Mouse (Mus musculus) intestine, postnatal 0 days (tissue): ENCODE measurements around the gene Ssr1. TPM values are rescaled to one million over a fixed set of nuclear protein-coding genes. Genes with fewer than 3 reads are reported as not detected.

Experiments
- ATAC-seq: fragments of 200-750 bp; cut with Nextera tagmentation; 2 replicates; pipeline ENCODE4 v1.8.0; 2017; ENCODE audit warnings: mild to moderate bottlenecking, moderate TSS enrichment, moderate library complexity
- H3K27ac ChIP-seq: fragments of 300-500 bp; sonication (generic); 2 replicates; pipeline ENCODE4 v1.5.1; 2014; ENCODE audit warnings: mild to moderate bottlenecking, low read depth, low read length, moderate library complexity
- H3K27me3 ChIP-seq: fragments of 300-500 bp; sonication (generic); replicated peaks from 2 replicates; pipeline ENCODE4 v1.6.1; 2014; ENCODE audit warnings: low read length, mixed read lengths; ENCODE audit not compliant: control insufficient read depth, insufficient read depth
- H3K36me3 ChIP-seq: fragments of 300-500 bp; sonication (generic); 2 replicates; pipeline ENCODE4 v1.6.1; 2014; ENCODE audit warnings: mild to moderate bottlenecking, moderate library complexity; ENCODE audit not compliant: control insufficient read depth, insufficient read depth
- H3K4me1 ChIP-seq: fragments of 300-500 bp; sonication (generic); replicated peaks from 2 replicates; pipeline ENCODE4 v1.6.1; 2014; ENCODE audit warnings: antibody characterized with exemption, low read length, mixed read lengths; ENCODE audit not compliant: control insufficient read depth, insufficient read depth
- H3K4me2 ChIP-seq: fragments of 300-500 bp; sonication (generic); replicated peaks from 2 replicates; pipeline ENCODE4 v1.6.1; 2014; ENCODE audit warnings: low read depth, mild to moderate bottlenecking, moderate library complexity
- H3K4me3 ChIP-seq: fragments of 300-500 bp; sonication (generic); 2 replicates; pipeline ENCODE4 v1.5.1; 2014; ENCODE audit warnings: low read depth, low read length
- H3K9ac ChIP-seq: fragments of 300-500 bp; sonication (generic); 2 replicates; pipeline ENCODE4 v1.6.1; 2014; ENCODE audit warnings: mild to moderate bottlenecking, low read depth, low read length
- H3K9me3 ChIP-seq: fragments of 300-500 bp; sonication (generic); 2 replicates; pipeline ENCODE4 v1.6.1; 2016; ENCODE audit warnings: mixed run types; ENCODE audit not compliant: control insufficient read depth
- CTCF ChIP-seq: sonication (generic); IDR thresholded peaks from 2 replicates; pipeline ENCODE4 v1.5.1; 2016; ENCODE audit warnings: low read depth, mild to moderate bottlenecking, control low read depth, antibody characterized with exemption, moderate library complexity
- WGBS: fragments of 180-500 bp; shearing (Covaris S2); extraction: QIAGEN DNeasy Blood & Tissue Kit; methylation state at CpG from one replicate; pipeline ENCODE4 v1.1.7; 2014; 5-methylcytosine and 5-hydroxymethylcytosine counted together
- polyA plus RNA-seq: library from polyadenylated mRNA; unstranded; fragments of >200 nt; fragmentation: Nextera tagmentation; extraction: Ambion mirVana; gene quantifications from 2 replicates; pipeline ENCODE4 v1.2.1, GENCODE M21; 2015

The Ssr1 gene
- polyA plus RNA-seq, 1 experiment from 2014 or later: 77.9 TPM

DNA sequence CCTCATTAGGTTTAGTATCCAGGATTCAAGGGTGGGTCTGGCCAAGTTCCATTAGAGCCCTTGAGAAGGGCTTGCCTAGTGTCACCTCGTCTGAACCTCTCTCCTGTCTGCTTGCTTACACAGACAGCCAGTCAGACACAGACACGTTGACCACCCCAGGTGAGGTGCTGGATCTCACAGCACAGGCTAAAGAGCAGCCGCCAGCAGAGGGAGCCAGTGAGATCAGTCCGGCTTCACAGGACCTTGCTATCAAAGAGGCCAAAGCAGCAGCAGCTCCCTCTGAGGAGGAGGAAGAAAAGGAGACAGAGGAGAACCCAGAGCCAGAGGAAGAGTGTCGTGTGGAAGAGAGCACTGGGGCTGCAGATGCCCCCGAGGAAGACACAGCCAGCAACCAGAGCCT is 47.3 kb downstream of the Ssr1 start:
- Histone ChIP-seq H3K4me2 (0 out of 2 replicates have a peak overlapping the region, but pooled peaks have one; percentile 6), H3K27me3 (no peaks in the 10 kb centered on the region), H3K36me3 (peaks cover 48% of the 10 kb centered on the region), H3K9ac (no peak overlapping the region), H3K9me3 (no peaks in the 10 kb centered on the region), H3K4me1 (peaks cover 2% of the 10 kb centered on the region; the same call in 1 of the 2 replicates), H3K4me3 (no peak overlapping the region), H3K27ac (peak overlapping the region; percentile 62)
- ATAC-seq: peak; percentile 70
- WGBS: 23% methylated on average over 6 of the region's 6 CpGs
- peak; percentile 95 for TF ChIP-seq CTCF

GRCm38 (mm10) chr13:37945392-37945791 is 48.6 kb downstream of the Ssr1 start:
- 83% methylated on average over 8 of the region's 8 CpGs for WGBS
- no peak for ATAC-seq
- Histone ChIP-seq H3K27ac (no peak overlapping the region), H3K4me1 (peaks cover 2% of the 10 kb centered on the region; the same call in 1 of the 2 replicates), H3K36me3 (peaks cover 46% of the 10 kb centered on the region), H3K4me2 (no peak overlapping the region), H3K4me3 (no peak overlapping the region), H3K9ac (no peak overlapping the region), H3K27me3 (no peaks in the 10 kb centered on the region), H3K9me3 (no peaks in the 10 kb centered on the region)
- no peak for TF ChIP-seq CTCF

DNA sequence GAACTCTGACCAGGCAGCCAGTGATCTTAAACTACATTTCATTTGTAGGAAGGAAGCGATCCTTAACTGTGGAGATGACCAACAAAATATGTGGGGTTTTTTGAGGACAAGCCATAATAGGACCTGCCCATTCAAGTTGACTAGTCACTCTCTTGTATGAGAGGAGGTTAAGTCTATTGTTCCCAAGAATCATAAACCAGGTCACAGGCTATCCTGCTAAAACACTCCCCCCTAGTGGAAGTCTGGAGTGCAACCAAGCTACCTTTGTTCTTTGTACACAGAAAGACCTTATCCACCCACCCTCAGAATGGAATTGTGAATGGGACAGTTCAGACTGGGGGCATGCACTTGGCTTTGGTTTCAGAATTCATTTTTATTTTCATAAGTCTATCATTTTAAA is 49.7 kb downstream of the Ssr1 start:
- Histone ChIP-seq H3K4me3 (no peak overlapping the region), H3K9me3 (no peaks in the 10 kb centered on the region), H3K36me3 (peaks cover 35% of the 10 kb centered on the region), H3K27me3 (no peaks in the 10 kb centered on the region), H3K4me1 (peaks cover 2% of the 10 kb centered on the region; the same call in 1 of the 2 replicates), H3K4me2 (no peak overlapping the region), H3K9ac (no peak overlapping the region), H3K27ac (no peak overlapping the region)
- no peak for ATAC-seq
- peak; percentile 82 for TF ChIP-seq CTCF
- WGBS: 60% methylated on average over 1 of the region's 1 CpGs

DNA sequence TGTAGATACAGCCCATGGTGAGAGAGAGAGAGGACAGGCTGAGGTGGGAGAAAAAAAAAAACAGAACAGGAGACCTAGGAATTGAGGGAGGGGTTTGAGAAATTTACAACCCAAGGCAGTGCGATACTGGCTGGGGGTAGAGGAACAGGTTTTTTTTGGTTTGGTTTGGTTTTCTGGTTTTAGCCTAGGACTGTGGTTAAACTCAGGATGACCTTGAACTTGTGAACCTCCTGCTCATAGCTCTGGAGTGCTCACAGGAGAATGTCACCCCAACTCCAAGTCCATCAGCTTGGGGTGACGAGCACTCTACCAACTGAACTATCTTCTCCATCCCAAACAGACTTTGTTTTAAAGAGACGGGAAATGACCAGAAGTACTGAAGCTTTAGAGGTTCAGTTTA is 50.6 kb downstream of the Ssr1 start:
- no peak overlapping the region for H3K9ac ChIP-seq
- WGBS: 84% methylated on average over 3 of the region's 3 CpGs

GRCm38 (mm10) chr13:37942887-37943331 is 51.1 kb downstream of the Ssr1 start:
- Histone ChIP-seq H3K9me3 (no peaks in the 10 kb centered on the region), H3K27ac (no peak overlapping the region), H3K27me3 (no peaks in the 10 kb centered on the region), H3K4me3 (no peak overlapping the region), H3K4me1 (peaks cover 2% of the 10 kb centered on the region; the same call in 1 of the 2 replicates), H3K4me2 (no peak overlapping the region), H3K9ac (no peak overlapping the region), H3K36me3 (peaks cover 21% of the 10 kb centered on the region; the same call in 1 of the 2 replicates)
- no peak for TF ChIP-seq CTCF
- ATAC-seq: no peak
- WGBS: 52% methylated on average over 4 of the region's 4 CpGs

More for the DNA sequence above, 50.6 kb downstream of the Ssr1 start:
- Histone ChIP-seq H3K27ac (no peak overlapping the region), H3K27me3 (no peaks in the 10 kb centered on the region), H3K4me1 (peaks cover 2% of the 10 kb centered on the region; the same call in 1 of the 2 replicates), H3K9me3 (no peaks in the 10 kb centered on the region), H3K36me3 (peaks cover 27% of the 10 kb centered on the region; the same call in 1 of the 2 replicates), H3K4me3 (no peak overlapping the region), H3K4me2 (no peak overlapping the region)
- TF ChIP-seq CTCF: no peak
- no peak for ATAC-seq

GRCm38 (mm10) chr13:37941950-37942886 is 51.8 kb downstream of the Ssr1 start:
- WGBS: 54% methylated on average over 17 of the region's 17 CpGs
- no peak for TF ChIP-seq CTCF
- Histone ChIP-seq H3K36me3 (peaks cover 14% of the 10 kb centered on the region; the same call in 1 of the 2 replicates), H3K4me2 (no peak overlapping the region), H3K9me3 (no peaks in the 10 kb centered on the region), H3K27me3 (no peaks in the 10 kb centered on the region), H3K4me3 (no peak overlapping the region), H3K4me1 (peaks cover 2% of the 10 kb centered on the region; the same call in 1 of the 2 replicates), H3K27ac (no peak overlapping the region), H3K9ac (no peak overlapping the region)
- ATAC-seq: no peak
